Mouse (Mus musculus): ENCODE measurements around the gene Pde1b. TPM values are rescaled to one million over a fixed set of nuclear protein-coding genes. Genes with fewer than 3 reads are reported as not detected.

Pde1b gene
- 3.8 and 4.2 TPM in 2 replicates for polyA plus RNA-seq (2012; rRNA removed; ENCODE audit: low replicate concordance)

GRCm38 (mm10) chr15:103502435-103503250 lies at the start of gene Pde1b:
Gene Pde1b, plus strand, starts transcription at chr15:103503034.

DNA sequence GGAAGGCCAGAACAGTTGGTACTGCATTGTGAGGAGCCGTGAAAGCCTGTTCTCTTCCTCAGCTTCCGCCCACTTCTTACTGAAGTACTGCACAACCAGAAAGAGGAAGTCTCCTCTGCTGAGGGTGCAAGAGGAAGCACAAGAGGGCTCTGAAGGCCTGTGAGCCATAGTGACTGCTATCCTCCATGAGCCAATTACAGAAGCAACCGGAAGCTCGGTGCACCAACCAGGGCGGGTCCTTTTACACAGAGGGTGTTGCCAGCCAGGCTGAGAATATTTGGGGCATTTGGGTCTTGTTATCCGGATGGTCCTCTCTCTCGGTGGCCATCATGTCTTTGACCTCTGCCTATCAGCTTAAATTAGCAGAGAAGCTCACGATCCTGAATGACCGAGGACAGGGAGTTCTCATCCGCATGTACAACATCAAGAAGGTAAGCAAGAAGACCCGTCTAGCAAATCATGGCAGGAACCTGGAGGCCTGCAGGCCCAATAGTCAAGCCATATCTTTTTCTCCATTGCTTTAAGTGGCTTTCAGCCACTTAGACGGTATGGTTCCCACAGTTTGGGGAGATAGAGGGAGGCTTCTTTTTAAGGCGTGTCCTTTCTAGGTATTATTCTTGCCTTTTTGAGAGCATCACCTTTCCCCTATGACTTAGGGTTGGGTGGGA lies 49.1 kb upstream of the Pde1b start, which contains the start of gene Nckap1l:
Nckap1l (plus strand) TSS at position 244 of the 668 bp plus-strand sequence.

GRCm38 (mm10) chr15:103537822-103538213 lies 35.0 kb downstream of the Pde1b start, which contains the start of gene Ppp1r1a:
Gene Ppp1r1a, minus strand, starts transcription at chr15:103538003.

GRCm38 (mm10) chr15:103564981-103565380 lies 62.1 kb downstream of the Pde1b start, which contains the start of gene Glycam1:
Gene Glycam1, minus strand, starts transcription at chr15:103565081.

Other genes starting within 250 kb of the Pde1b start
- gene Nfe2, start 244.6 kb upstream of the Pde1b start, polyA plus RNA-seq (2012; rRNA removed; ENCODE audit: low replicate concordance), result 0.39 and 1.4 TPM in 2 replicates
- 78.5 and 114 TPM in 2 replicates for gene Copz1, start 230.3 kb upstream of the Pde1b start, polyA plus RNA-seq (2012; rRNA removed; ENCODE audit: low replicate concordance)
- 0.26 TPM in 1 of 2 replicates, not detected in the other for gene Gpr84, start 192.4 kb upstream of the Pde1b start, polyA plus RNA-seq (2012; rRNA removed; ENCODE audit: low replicate concordance)
- 7.2 and 8.2 TPM in 2 replicates for gene Zfp385a, start 162.9 kb upstream of the Pde1b start, polyA plus RNA-seq (2012; rRNA removed; ENCODE audit: low replicate concordance)
- gene Itga5, start 136.3 kb upstream of the Pde1b start, polyA plus RNA-seq (2012; rRNA removed; ENCODE audit: low replicate concordance), result 8.3 and 11.9 TPM in 2 replicates
- gene Gtsf1, start 72.6 kb upstream of the Pde1b start, polyA plus RNA-seq (2012; rRNA removed; ENCODE audit: low replicate concordance), result not detected in 2 replicates
- not detected in 2 replicates for gene Gtsf2, start 54.6 kb upstream of the Pde1b start, polyA plus RNA-seq (2012; rRNA removed; ENCODE audit: low replicate concordance)
- 3.0 and 4.2 TPM in 2 replicates for gene Nckap1l, start 49.2 kb upstream of the Pde1b start, polyA plus RNA-seq (2012; rRNA removed; ENCODE audit: low replicate concordance)
- gene Ppp1r1a, start 35.0 kb downstream of the Pde1b start, polyA plus RNA-seq (2012; rRNA removed; ENCODE audit: low replicate concordance), result 2.8 and 7.8 TPM in 2 replicates
- gene Glycam1, start 62.0 kb downstream of the Pde1b start, polyA plus RNA-seq (2012; rRNA removed; ENCODE audit: low replicate concordance), result not detected in 2 replicates

Measured in duodenum, adult 2 months (tissue).